Mouse (Mus musculus): Measurements from ENCODE around the gene Rab8b. TPM values are rescaled to one million over a fixed set of nuclear protein-coding genes. Genes with fewer than 3 reads are reported as not detected.

Rab8b gene
- polyA plus RNA-seq, 1 experiment from 2014 or later = 28.6 TPM

Other genes starting within 250 kb of the Rab8b start
- gene Car12, start 206.0 kb downstream of the Rab8b start, polyA plus RNA-seq (2015; fragmentation: Nextera tagmentation; extraction: Ambion mirVana) = 19.3 and 25.5 TPM in 2 replicates
- 11.6 and 11.7 TPM in 2 replicates for gene Aph1b, start 124.2 kb downstream of the Rab8b start, polyA plus RNA-seq (2015; fragmentation: Nextera tagmentation; extraction: Ambion mirVana)
- gene Gm10647, start 122.6 kb downstream of the Rab8b start, polyA plus RNA-seq (2015; fragmentation: Nextera tagmentation; extraction: Ambion mirVana) = 0.48 and 0.89 TPM in 2 replicates
- gene Aph1c, start 85.0 kb downstream of the Rab8b start, polyA plus RNA-seq (2015; fragmentation: Nextera tagmentation; extraction: Ambion mirVana) = 4.0 and 5.2 TPM in 2 replicates
- gene Rps27l, start 26.4 kb upstream of the Rab8b start, polyA plus RNA-seq (2015; fragmentation: Nextera tagmentation; extraction: Ambion mirVana) = 713 and 839 TPM in 2 replicates
- 6.2 and 7.8 TPM in 2 replicates for gene Lactb, start 55.8 kb upstream of the Rab8b start, polyA plus RNA-seq (2015; fragmentation: Nextera tagmentation; extraction: Ambion mirVana)
- gene Tpm1, start 129.7 kb upstream of the Rab8b start, polyA plus RNA-seq (2015; fragmentation: Nextera tagmentation; extraction: Ambion mirVana) = 1,286 and 1,473 TPM in 2 replicates